Mouse (Mus musculus): ENCODE data around the gene Akr1b3. TPM values are rescaled to one million over a fixed set of nuclear protein-coding genes. Genes with fewer than 3 reads are reported as not detected.
A peak's percentile ranks its signal among the peaks of the same experiment; 100 is the strongest.
"Not testable (repeated sequence)": the region's sequence is repeated elsewhere in the genome, so short reads cannot be mapped to it uniquely, and the experiment has no call there.

The Akr1b3 gene
- polyA plus RNA-seq, 1 experiment from 2014 or later: 131 TPM

DNA sequence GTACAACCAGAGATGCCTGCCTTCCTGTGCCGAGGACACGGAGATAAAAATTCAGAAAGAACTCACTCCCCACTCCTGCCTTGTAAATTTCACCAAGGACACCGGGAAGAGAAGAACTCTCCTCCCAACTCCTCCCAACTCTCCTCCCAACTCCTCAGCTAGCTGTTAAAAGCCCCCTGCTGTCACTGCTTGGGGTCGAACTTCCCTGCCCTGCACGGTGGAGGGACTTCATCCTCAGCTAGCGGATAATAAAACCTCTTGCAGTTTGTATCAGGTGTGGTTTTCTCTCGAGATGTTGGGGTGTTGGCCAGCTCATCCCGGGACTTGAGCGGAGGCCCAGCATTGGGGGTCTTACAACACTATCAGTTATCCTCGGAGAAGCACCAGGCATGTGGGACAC, 34.2 kb upstream of the Akr1b3 start:
- not testable (repeated sequence) for DNase-seq (ENCODE audit: low spot score); H3K36me3 ChIP-seq (ENCODE audit: control insufficient read depth, insufficient read depth, low read length); ATAC-seq (replicated peaks; ENCODE audit: low FRiP score); H3K27ac ChIP-seq (ENCODE audit: low read depth, low read length); H3K27me3 ChIP-seq (replicated peaks; ENCODE audit: control insufficient read depth, insufficient read depth, low read length); H3K4me2 ChIP-seq; H3K4me3 ChIP-seq (ENCODE audit: low read depth, low read length); H3K4me1 ChIP-seq (replicated peaks; ENCODE audit: control insufficient read depth, insufficient read depth, low read length); H3K9ac ChIP-seq (ENCODE audit: low read depth, low read length); H3K9me3 ChIP-seq (ENCODE audit: control insufficient read depth, low read length)
- WGBS: 41% methylated on average over 10 of the region's 10 CpGs

DNA sequence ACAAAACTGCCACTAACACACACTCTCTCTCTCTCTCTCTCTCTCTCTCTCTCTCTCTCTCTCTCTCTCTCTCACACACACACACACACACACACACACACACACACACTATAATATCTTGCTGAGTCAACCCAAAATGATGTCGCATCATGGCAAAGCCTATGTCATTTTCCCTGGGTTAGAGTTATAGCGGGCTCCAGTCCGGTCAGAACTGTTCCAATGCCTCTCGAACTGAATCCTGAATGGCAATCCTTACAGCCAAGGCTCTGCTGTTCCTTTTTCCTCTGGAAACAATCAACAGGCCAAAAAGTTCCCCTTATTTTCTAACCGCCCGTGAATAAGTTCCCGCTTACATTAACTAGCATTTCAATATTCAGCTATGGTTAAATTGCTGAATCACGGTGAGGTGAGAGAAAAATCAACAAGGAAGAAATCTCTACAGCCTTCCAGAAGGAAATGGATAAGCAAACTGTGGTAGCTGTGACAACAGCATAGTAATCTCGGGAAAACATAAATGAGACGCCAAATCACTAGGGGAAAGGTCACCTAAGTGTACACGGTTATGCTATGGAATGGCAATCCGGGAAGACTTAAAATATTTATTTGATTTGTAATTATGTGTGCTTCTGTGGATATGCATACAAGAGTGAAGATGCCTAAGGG, 32.9 kb upstream of the Akr1b3 start:
- no peak for ATAC-seq (replicated peaks; ENCODE audit: low FRiP score)

DNA sequence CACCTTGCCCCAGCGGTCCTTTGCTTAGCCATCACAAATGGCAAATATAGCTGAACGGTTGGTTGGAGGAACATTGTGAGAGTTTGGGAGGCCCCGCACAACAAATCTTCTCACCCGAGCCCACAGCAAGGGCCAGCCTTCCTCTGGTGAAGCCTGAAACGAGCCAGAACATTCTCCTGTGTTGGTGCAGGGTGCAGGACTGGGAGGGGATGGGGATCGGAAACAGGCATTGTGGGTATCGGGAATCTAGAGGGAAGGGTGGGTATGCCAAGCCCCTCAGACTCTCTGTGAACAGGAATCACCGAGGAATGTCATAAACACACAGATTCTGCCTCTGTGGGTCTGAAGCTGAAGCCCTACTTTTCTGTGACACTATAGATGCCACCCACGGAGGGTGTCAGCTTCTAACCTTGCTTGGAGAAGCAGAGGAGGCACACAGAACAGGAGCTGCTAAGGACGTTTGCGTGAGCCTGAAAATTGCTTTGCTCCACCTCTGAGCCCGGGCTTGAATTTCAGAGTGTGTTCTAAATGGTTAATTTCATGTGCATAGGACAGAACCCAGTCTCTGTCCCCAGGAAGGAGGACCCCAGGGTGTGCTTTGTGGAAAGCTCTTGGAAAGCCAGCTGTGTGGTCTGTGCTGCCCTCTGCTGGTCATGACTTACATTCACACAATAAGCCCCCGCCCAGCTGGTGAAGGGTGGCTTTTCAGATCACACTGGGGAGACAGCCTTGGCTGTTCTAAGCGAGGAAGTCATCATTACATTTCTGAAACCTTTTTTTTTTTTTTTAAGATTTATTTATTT, 29.0 kb upstream of the Akr1b3 start:
- Histone ChIP-seq H3K9ac (ENCODE audit: low read depth, low read length) (no peak overlapping the region), H3K4me1 (replicated peaks; ENCODE audit: control insufficient read depth, insufficient read depth, low read length) (no peaks in the 10 kb centered on the region), H3K36me3 (ENCODE audit: control insufficient read depth, insufficient read depth, low read length) (no peaks in the 10 kb centered on the region), H3K9me3 (ENCODE audit: control insufficient read depth, low read length) (no peaks in the 10 kb centered on the region), H3K27ac (ENCODE audit: low read depth, low read length) (no peak overlapping the region), H3K4me3 (ENCODE audit: low read depth, low read length) (no peak overlapping the region), H3K27me3 (replicated peaks; ENCODE audit: control insufficient read depth, insufficient read depth, low read length) (no peaks in the 10 kb centered on the region; the same call in 1 of the 2 replicates), H3K4me2 (no peak overlapping the region)
- DNase-seq (ENCODE audit: low spot score): peak; percentile 68
- 47% methylated on average over 14 of the region's 14 CpGs for WGBS
- 0 out of 2 replicates have a peak, but pooled peaks have one; percentile 34 for ATAC-seq (replicated peaks; ENCODE audit: low FRiP score)

More for the DNA sequence above, 32.9 kb upstream of the Akr1b3 start:
- Histone ChIP-seq H3K9me3 (ENCODE audit: control insufficient read depth, low read length) (no peaks in the 10 kb centered on the region), H3K36me3 (ENCODE audit: control insufficient read depth, insufficient read depth, low read length) (no peaks in the 10 kb centered on the region), H3K4me3 (ENCODE audit: low read depth, low read length) (no peak overlapping the region), H3K4me2 (no peak overlapping the region), H3K9ac (ENCODE audit: low read depth, low read length) (no peak overlapping the region), H3K27me3 (replicated peaks; ENCODE audit: control insufficient read depth, insufficient read depth, low read length) (no peaks in the 10 kb centered on the region; the same call in 1 of the 2 replicates), H3K4me1 (replicated peaks; ENCODE audit: control insufficient read depth, insufficient read depth, low read length) (peaks cover 5% of the 10 kb centered on the region), H3K27ac (ENCODE audit: low read depth, low read length) (no peak overlapping the region)
- 78% methylated on average over 12 of the region's 12 CpGs for WGBS
- no peak for DNase-seq (ENCODE audit: low spot score)

DNA sequence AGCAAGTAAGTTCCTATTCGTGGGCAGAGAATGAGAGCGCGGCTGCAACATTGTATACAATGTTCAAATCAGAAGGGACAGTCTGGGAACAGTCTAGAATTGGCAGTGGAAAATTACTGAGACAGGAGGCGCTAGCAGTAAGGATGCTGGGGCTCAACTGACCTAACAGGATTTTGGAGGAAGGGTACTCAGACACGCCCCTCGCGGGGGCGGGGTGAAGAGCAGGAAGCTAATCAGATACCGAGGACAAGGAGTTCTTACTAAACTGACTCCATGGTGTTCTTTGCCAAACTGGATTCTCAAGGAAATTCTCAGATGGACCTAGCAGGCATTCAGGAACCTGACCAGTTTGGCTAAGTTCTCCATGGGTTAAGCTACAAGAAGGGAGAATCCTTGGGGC, 27.7 kb upstream of the Akr1b3 start:
- 19% methylated on average over 9 of the region's 9 CpGs for WGBS
- ATAC-seq (replicated peaks; ENCODE audit: low FRiP score) (no peak), DNase-seq (ENCODE audit: low spot score) (no peak)
- Histone ChIP-seq H3K4me1 (replicated peaks; ENCODE audit: control insufficient read depth, insufficient read depth, low read length) (no peaks in the 10 kb centered on the region), H3K9ac (ENCODE audit: low read depth, low read length) (no peak overlapping the region), H3K27ac (ENCODE audit: low read depth, low read length) (no peak overlapping the region), H3K9me3 (ENCODE audit: control insufficient read depth, low read length) (no peaks in the 10 kb centered on the region), H3K4me2 (no peak overlapping the region), H3K27me3 (replicated peaks; ENCODE audit: control insufficient read depth, insufficient read depth, low read length) (no peaks in the 10 kb centered on the region; the same call in 1 of the 2 replicates), H3K4me3 (ENCODE audit: low read depth, low read length) (no peak overlapping the region), H3K36me3 (ENCODE audit: control insufficient read depth, insufficient read depth, low read length) (no peaks in the 10 kb centered on the region)

DNA sequence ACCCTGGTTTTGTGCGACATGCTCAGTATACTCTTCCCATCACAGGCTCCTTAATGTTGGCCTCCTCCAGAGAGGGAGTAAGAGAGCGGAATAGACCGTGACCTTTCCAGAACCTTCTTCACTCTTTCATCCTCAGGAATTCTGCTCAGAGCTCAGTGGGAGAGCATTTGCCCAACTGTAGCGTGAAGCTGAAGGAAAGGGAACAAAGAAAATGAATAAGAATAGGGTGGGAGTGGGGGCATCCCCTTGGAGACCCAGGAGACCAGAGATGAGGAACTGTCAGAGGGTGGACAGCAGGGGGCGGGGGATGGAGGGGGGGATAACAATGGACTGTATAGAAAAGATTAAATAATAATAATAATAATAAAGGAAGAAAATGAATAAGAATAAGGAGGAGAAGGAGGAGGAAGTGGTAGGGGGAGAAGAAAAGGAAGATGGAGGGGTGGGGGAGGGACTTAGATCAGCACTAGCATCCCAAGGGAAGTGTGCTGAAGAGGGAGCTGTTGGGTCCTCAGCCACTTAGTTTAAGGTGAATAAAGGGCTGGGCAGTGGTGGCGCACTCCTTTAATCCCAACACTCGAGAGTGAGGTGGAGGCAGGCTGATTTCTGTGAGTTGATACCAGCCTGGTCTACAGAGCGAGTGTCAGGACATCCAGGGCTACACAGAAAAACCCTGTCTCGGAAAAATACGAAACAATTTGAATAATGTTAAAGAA, 27.0 kb upstream of the Akr1b3 start:
- DNase-seq (ENCODE audit: low spot score) (no peak), ATAC-seq (replicated peaks; ENCODE audit: low FRiP score) (no peak)
- H3K27ac ChIP-seq (ENCODE audit: low read depth, low read length): no peak overlapping the region
- no peaks in the 10 kb centered on the region; the same call in 1 of the 2 replicates for H3K27me3 ChIP-seq (replicated peaks; ENCODE audit: control insufficient read depth, insufficient read depth, low read length)
- H3K4me2 ChIP-seq: no peak overlapping the region
- H3K4me3 ChIP-seq (ENCODE audit: low read depth, low read length): no peak overlapping the region
- 61% methylated on average over 10 of the region's 10 CpGs for WGBS
- no peaks in the 10 kb centered on the region for H3K4me1 ChIP-seq (replicated peaks; ENCODE audit: control insufficient read depth, insufficient read depth, low read length)
- no peaks in the 10 kb centered on the region for H3K36me3 ChIP-seq (ENCODE audit: control insufficient read depth, insufficient read depth, low read length)
- no peak overlapping the region for H3K9ac ChIP-seq (ENCODE audit: low read depth, low read length)
- H3K9me3 ChIP-seq (ENCODE audit: control insufficient read depth, low read length): no peaks in the 10 kb centered on the region

DNA sequence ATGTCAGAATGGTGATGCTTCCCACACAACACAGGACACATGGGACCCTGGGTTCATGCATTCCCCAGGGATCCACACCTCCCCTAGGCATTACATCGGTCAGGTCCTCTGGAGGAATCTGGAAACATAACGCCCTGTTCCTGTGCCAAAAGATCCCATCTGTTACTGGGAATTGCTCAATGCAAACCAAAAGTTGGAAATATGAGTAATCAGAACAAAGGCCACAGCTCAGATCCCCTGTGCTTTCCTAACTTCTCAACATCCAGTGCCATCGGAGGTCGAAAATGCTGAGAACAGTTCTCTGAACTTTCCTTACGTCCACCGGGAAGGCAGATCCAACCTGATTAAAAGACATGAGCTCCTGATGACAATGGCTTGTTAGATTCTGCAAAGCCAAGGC, 26.1 kb upstream of the Akr1b3 start:
- 82% methylated on average over 6 of the region's 6 CpGs for WGBS
- Histone ChIP-seq H3K4me3 (ENCODE audit: low read depth, low read length) (no peak overlapping the region), H3K9me3 (ENCODE audit: control insufficient read depth, low read length) (no peaks in the 10 kb centered on the region), H3K36me3 (ENCODE audit: control insufficient read depth, insufficient read depth, low read length) (no peaks in the 10 kb centered on the region), H3K4me1 (replicated peaks; ENCODE audit: control insufficient read depth, insufficient read depth, low read length) (no peaks in the 10 kb centered on the region), H3K9ac (ENCODE audit: low read depth, low read length) (no peak overlapping the region), H3K27me3 (replicated peaks; ENCODE audit: control insufficient read depth, insufficient read depth, low read length) (no peaks in the 10 kb centered on the region; the same call in 1 of the 2 replicates), H3K4me2 (no peak overlapping the region), H3K27ac (ENCODE audit: low read depth, low read length) (no peak overlapping the region)
- DNase-seq (ENCODE audit: low spot score) (no peak), ATAC-seq (replicated peaks; ENCODE audit: low FRiP score) (no peak)

DNA sequence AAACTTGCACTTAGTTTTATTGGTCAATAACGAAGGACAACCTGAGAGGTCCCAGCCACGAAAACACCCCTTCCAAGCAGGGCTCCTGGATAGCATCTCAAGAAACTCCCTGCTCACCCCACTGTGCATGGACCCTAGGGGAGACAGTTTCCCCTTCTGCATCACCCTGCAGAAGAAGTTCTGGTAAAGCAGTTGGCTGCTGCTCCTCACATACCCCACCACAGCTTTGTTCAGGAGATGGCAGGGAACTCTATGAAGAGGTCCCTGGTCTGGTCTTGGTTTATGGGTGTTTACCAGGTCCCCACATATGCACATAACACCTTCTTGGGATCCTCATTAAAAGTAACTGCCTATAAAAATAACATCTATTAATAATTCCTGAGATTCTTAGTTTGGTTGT, 25.2 kb upstream of the Akr1b3 start:
- DNase-seq (ENCODE audit: low spot score) (no peak), ATAC-seq (replicated peaks; ENCODE audit: low FRiP score) (no peak)
- 80% methylated on average over 2 of the region's 2 CpGs for WGBS

DNA sequence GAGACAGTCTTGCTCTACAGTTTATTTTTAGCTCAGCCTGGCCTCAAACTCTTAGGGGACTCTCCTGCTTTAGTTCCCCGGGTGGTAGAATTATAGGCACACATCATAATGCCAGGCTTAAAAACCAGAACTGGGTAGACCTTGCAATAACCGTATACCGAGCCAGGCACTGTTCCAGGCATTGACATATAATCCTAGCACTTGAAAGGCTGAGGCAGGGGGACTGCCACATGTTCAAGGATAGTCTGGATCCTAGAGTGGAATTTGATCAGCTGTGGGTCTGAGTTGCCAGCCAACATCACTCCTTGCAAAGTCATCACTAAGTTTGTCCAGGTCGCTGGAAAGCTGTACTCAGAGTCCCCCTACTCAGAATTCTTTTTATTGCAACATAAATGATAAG, 24.7 kb upstream of the Akr1b3 start:
- H3K27me3 ChIP-seq (replicated peaks; ENCODE audit: control insufficient read depth, insufficient read depth, low read length): no peaks in the 10 kb centered on the region; the same call in 1 of the 2 replicates
- no peak overlapping the region for H3K27ac ChIP-seq (ENCODE audit: low read depth, low read length)
- no peak overlapping the region for H3K9ac ChIP-seq (ENCODE audit: low read depth, low read length)
- no peaks in the 10 kb centered on the region for H3K36me3 ChIP-seq (ENCODE audit: control insufficient read depth, insufficient read depth, low read length)
- H3K4me1 ChIP-seq (replicated peaks; ENCODE audit: control insufficient read depth, insufficient read depth, low read length): no peaks in the 10 kb centered on the region
- DNase-seq (ENCODE audit: low spot score) (no peak), ATAC-seq (replicated peaks; ENCODE audit: low FRiP score) (no peak)
- no peaks in the 10 kb centered on the region for H3K9me3 ChIP-seq (ENCODE audit: control insufficient read depth, low read length)
- WGBS: 84% methylated on average over 4 of the region's 4 CpGs
- H3K4me2 ChIP-seq: no peak overlapping the region
- no peak overlapping the region for H3K4me3 ChIP-seq (ENCODE audit: low read depth, low read length)

More for the DNA sequence above, 25.2 kb upstream of the Akr1b3 start:
- Histone ChIP-seq H3K36me3 (ENCODE audit: control insufficient read depth, insufficient read depth, low read length) (no peaks in the 10 kb centered on the region), H3K4me1 (replicated peaks; ENCODE audit: control insufficient read depth, insufficient read depth, low read length) (no peaks in the 10 kb centered on the region), H3K9ac (ENCODE audit: low read depth, low read length) (no peak overlapping the region), H3K4me3 (ENCODE audit: low read depth, low read length) (no peak overlapping the region), H3K4me2 (no peak overlapping the region), H3K9me3 (ENCODE audit: control insufficient read depth, low read length) (no peaks in the 10 kb centered on the region), H3K27ac (ENCODE audit: low read depth, low read length) (no peak overlapping the region), H3K27me3 (replicated peaks; ENCODE audit: control insufficient read depth, insufficient read depth, low read length) (no peaks in the 10 kb centered on the region; the same call in 1 of the 2 replicates)
